Mouse (Mus musculus) erythroblast, embryonic 14.5 days (primary cell): Measurements from ENCODE around the gene Col25a1.

Experiments used
- GATA1 ChIP-seq: IDR thresholded peaks from 2 replicates; pipeline ENCODE4 v1.6.1; 2012; ENCODE audit warnings: low read length, inconsistent platforms, mixed read lengths
- TAL1 ChIP-seq: IDR thresholded peaks from 3 replicates; pipeline ENCODE4 v1.6.1; 2012; ENCODE audit warnings: low read length, inconsistent platforms, mixed read lengths

GRCm38 (mm10) chr3:130288756-130289155 lies 157.5 kb downstream of the Col25a1 start:
- TF ChIP-seq TAL1, result no peak
- TF ChIP-seq GATA1, result no peak
